Mouse (Mus musculus) heart, postnatal 0 days (tissue): ENCODE results near the gene Tifa.

ENCODE experiments used
- CTCF ChIP-seq: IDR thresholded peaks from 2 replicates; pipeline ENCODE4 v1.5.1; 2016; ENCODE audit warnings: antibody characterized with exemption, control low read depth, low read depth
- EP300 ChIP-seq: IDR thresholded peaks from 2 replicates; pipeline ENCODE4 v1.6.1; 2016; ENCODE audit warnings: antibody characterized with exemption, low read depth

DNA sequence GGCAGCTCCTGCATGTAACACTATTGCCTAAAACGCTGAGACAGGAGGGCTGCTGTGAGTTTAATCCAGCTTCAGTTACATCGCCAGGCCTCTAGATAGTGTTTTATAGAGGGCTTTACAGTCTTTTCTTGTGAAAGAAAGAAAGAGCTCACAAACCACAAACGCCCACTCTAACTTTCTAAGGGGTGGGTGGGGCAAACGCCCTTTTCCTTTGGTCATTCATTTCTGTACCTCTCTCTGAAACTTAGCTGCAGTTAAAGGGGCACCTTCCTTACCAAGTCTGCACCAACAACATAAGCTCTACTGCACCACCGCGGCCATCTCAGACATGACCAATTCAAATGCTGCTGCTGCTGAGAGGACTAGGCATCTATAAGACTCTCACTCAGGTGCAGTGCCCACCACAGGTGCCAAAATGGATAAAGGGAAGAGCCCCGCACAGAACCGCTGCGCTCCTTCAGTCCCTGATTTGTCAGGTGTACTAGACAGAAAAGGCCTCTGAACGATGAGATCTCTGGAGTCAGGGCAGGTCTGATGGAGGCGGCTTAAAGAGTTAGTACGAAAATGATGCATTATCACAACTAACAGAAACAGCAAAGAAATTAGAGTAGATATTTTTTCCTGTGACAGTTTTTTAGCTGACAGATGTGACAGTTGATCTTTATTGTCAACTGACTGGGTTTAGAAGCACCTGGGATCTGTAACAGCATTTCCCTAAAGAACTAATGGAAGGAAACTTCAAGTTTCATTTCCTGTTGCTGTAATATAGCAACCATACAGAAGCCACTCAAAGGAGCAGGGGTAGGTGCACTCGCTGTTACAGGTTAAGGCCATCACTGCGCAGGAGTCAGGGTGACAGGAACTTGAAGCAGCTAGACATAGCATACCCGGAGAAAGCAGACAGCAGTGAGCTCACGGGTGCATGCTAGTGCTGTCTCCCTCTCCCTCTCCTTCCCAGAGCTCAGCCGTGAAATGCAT, 34.6 kb downstream of the Tifa start:
- TF ChIP-seq CTCF (no peak), EP300 (no peak)
